Mouse (Mus musculus) adrenal gland, postnatal 10 days (tissue): Measurements from ENCODE around the gene Ctu2. TPM values are rescaled to one million over a fixed set of nuclear protein-coding genes. Genes with fewer than 3 reads are reported as not detected.

Experiments used
- DNase-seq: peaks from one replicate; pipeline ENCODE4 v3.0.0; 2021; ENCODE audit warnings: mixed read lengths
- total RNA-seq, 2 experiments: library from RNA; stranded (reverse); gene quantifications; 2 replicates each; pipeline ENCODE4 v1.2.3; 2021

The Ctu2 gene
- total RNA-seq, 2 experiments from 2014 or later, result 21.2 to 21.4 TPM

GRCm38 (mm10) chr8:122445203-122445602, 30.7 kb upstream of the Ctu2 start:
- DNase-seq, result no peak

DNA sequence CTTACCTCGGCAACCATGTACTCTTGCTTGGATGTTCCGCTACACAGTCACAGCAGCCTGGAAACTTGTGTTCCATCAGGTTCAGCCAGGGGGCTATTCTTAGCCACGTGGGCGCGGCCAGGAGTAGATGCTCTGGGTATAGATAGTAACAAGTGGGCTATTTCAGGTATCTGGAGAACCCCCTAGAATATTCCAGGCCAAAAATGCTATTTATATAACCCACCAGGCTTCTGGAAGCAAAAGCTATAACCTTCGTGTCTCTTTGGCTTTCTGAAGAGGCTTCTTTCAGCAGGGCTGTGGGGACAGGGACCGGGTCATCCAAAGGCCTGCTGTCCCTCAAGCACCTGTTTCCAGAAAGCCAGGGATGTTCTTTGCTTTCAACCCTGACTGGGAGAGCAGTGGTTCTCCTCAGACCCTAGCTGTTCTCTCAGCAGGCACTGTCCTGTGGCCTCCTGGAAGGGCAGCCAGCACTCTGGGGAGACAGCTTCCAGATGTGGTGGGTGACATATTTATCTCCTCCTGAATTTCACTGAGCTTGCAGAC, 24.7 kb upstream of the Ctu2 start:
- no peak for DNase-seq

DNA sequence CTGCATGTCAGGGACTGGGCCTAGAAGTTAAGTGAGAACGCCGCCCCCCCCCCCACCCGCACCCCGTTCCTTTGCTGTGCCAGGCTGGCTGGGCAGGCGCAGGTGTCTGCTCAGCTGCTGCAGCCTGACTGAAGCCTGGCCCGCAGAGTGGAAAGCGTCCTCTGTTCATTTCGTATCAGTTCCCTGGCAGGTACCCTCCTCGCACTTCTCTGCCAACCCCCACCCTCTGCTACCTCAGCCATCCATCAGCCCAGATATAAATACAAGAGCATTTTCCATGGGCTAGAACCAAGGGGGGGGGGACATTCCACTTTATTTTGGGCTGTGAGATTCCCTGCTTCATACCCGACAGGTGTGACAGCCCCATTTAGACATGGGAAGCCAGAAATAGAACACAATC, 23.8 kb upstream of the Ctu2 start:
- DNase-seq, result no peak

GRCm38 (mm10) chr8:122454409-122454808, 21.5 kb upstream of the Ctu2 start:
- DNase-seq, result no peak

DNA sequence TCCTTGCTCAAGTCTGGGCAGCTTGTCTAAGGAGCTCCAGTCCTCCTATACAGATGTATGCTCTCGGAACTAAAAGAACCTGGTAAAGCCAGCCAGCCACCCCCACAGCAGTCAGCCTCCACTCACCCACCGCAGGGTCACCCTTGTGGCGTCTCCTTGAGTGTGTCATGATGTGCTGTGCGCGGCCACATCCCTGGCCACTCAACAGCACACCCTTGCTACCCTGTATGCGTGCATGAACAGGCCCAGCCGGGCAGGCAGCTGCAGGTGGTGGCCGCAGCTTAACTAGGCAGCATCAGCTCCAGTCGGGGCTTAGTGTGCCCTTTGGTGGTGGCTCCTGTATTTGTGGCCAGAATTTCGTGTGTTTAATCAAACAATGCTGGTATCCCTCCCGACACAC, 18.8 kb upstream of the Ctu2 start:
- no peak for DNase-seq

GRCm38 (mm10) chr8:122459218-122459900, 16.6 kb upstream of the Ctu2 start:
- no peak for DNase-seq

DNA sequence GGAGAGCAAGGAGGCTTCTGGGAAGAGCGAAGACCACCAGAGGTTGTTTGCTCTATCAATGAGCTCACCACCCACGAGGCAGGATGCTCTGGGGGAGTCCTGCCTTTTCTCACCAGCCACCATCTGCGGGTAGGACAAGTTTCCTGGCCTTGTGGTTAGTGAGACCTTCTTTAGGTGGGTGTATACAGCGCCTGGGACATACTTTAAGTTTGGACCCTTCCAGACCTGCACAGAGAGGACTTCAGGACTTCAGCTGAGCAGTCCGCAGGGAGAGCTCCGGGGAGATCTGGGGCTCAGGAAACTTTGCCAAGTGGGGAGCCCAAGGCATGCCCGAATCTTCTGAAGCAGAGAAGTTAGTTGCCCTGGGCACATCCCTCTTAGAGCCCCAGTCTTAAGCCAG, 16.0 kb upstream of the Ctu2 start:
- DNase-seq, result no peak

GRCm38 (mm10) chr8:122460524-122461472, 15.1 kb upstream of the Ctu2 start, which contains the start of gene Snai3:
Snai3 (minus strand) TSS chr8:122460733.
- peak; percentile 59 for DNase-seq

- no peak for DNase-seq
These were observed 14.3 kb upstream of the Ctu2 start for GRCm38 (mm10) chr8:122461473-122462148.

GRCm38 (mm10) chr8:122462510-122462909, 13.4 kb upstream of the Ctu2 start:
- no peak for DNase-seq

DNA sequence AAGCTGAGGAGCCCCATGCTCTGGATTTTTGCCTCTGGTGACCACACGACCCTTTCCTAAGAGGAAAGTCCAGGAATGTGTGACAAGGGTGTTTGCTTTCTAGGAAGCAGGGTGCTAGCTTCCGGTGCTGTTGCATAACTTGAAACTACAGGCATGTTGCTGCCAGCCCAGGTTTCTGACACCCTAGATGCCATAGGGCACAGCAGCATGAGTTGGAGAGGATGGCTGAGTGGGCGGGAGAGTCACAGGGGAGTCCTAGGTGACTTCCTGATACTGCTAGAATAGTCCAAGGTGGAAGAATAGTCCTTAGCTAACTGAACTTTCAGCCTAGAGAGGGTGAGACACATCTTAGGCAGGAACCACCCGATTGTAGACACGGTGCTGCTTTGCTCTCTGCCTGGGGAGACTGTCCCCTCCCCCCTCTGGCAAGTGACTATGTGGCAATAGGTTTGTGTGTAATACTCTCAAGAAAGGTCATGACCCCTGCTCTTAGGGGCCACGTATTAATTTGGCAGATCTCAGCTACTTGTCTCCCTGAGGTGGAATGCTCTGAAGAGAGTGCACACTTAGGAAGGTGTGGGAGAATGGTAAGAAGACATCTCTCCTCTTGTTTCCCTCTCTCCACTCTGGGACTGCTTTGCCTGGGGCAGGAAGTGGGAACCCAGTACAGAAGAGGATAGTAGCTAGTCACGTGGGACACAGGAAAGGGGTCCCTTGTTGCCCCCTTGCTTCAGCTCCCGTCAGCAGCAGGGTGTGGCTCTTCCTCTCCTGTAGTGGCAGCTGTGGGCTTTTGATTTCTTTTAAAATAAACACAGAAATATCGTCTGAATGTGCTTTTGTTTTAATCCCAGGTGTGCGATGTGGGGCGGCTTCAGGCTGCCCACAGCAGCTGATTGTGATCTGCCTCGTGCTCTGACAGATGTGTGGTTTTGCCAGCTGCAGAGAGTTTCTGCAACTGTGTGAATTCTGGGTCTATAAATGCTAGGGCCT, 12.0 kb upstream of the Ctu2 start:
- DNase-seq, result no peak

DNA sequence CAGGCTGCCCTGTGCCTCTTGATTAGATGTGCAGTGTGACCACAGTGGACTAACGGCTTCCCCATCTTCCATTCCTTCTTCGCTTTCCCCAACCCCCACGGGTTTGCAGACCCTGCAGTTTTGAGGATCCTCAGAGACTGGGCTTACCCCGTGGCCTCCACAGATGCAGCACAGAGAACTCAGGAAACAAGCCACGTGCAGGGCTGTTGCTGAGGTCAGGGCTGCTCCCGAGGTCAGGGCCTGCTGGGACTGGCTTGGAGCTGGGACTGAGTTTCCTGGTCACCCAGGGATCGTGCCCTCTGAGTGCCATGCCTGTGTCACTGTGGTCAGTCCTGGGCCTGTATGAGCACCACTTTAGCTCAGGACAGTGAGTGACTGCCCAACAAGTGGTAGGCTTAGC, 11.0 kb upstream of the Ctu2 start:
- no peak for DNase-seq

DNA sequence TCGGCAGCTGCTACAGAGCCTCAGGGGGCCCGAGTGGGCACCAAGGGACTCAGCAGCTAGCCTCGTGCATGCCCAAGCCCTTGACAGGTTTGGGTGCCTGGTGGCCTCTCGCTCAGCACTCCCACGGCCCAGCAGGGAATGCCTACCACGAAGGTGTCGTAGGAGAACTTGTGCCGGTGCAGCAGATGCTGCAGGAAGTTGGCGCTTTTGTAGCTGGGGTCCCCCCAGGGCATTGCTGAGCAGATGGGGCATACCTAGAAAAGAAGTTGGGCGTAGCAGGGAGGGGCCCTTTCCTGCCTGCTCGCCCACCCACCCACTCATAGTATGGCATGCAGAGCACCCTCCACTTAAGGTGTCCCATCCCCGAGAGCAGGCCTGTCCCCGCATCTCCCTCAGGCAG, 8.1 kb upstream of the Ctu2 start:
- no peak for DNase-seq

DNA sequence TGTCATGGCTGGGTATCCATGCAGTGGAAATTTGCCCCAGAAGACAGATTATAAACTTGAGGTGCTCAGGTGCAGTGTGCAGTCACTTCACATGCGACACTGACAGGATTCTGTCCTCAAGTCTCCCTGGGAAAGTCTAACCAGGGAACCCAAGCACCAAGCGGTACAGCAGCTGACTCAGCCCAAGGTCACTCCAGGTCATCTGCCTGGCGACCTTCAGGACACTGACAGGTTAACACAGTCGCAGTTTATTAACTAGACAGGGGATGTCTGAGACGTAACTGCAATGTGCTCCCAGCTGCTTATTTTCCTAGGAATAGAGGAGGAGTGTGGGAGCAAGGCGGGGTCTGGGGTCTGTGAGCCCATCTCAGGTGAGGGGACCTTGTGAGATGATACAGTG, 6.5 kb upstream of the Ctu2 start:
- DNase-seq, result no peak

- DNase-seq, result no peak
These were observed 6.0 kb upstream of the Ctu2 start for GRCm38 (mm10) chr8:122469965-122470364.

- no peak for DNase-seq
These were observed 5.3 kb upstream of the Ctu2 start for GRCm38 (mm10) chr8:122470691-122471090.

DNA sequence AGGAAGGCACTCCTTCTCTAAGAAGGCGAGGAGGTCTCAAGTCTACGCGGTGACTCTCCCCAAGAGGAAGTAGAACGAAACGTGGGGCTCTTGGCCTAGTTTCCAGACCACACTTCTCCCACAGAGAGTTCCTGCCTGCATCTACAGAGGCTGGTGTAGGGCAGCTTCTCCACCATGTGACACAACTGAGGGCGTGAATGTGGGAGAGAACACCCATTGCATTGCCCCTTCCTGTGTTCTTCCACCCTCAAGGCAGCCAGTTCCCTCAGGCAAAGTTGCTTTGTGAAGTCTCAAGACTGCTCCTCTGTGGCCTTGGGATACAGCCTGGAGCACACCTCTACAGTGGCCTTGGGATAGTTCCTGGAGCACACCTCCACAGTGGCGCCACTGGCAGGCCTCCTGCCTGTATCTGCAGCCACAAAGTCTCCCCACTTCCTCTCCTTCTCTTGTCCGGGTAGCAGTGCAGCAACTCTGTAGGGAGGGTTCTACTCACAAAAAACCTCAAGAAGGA, 2.0 kb upstream of the Ctu2 start:
- no peak for DNase-seq

GRCm38 (mm10) chr8:122474951-122475560, 887 bp upstream of the Ctu2 start:
- peak; percentile 75 for DNase-seq

DNA sequence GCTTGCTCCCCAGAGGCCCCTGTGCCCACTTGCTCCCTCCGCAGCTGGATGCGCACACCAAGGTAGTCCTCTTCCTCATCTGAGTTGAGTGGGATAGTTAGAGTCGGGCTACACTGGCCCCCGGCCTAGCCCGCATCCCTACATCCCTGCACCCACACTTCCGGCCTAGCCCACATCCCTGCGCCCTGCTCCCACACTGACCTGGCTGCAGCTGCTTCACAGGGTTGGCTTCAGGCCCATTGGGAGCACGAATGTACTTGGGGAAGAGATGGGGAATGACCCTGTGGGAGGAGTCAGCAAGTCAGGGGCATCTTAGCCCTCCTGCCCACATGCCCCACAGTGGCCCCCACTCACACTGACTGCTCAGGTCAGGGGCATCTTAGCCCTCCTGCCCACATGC, 6.5 kb downstream of the Ctu2 start:
- DNase-seq, result no peak

DNA sequence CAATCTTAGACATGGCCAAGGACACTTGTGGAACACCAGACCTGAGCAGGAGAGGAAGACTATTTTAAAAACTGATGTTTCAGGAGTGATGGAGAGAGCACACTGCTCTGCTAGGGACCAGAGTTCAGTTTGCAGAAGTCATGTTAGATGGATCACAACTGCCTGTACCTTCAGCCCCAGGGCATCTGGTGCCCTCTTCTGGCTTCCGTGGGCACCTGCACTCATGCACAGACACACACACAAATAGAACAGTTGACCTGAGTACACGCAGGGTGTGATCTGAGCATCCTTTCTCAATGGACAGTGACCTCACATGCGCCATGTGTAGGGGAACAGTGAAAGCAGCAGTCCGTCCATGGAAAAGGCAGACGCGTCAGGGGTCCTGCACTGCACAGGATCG, 7.9 kb downstream of the Ctu2 start:
- no peak for DNase-seq

DNA sequence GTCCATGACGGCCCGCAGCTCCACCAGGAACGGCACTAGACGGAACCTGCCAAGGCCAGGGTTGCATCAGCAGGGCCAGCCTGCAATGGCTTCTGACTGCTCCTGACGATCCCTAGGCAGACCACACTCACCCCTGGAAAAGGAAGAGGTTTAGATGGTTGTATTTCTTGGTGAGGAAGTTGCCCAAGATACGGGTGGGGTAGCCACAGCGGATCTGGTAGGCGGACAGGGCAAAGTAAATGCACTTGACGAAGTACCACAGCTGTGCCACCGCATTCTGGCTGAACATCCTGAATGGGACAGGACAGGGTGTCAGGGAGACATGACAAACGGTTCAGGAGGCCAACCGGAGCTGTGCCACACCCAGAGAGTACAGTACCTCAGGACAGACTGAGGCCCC, 8.9 kb downstream of the Ctu2 start:
- no peak for DNase-seq
